Mouse (Mus musculus) T-helper 2 cell (primary cell): Measurements from ENCODE around the gene Reps2.

ENCODE experiments used
- in situ Hi-C: fragments of 300-600 bp; cut with MboI, MseI; formaldehyde crosslinking; loops from one replicate; pipeline ENCODE4 v1.15.1; 2025; ENCODE audit warnings: high pct_unique_total_duplicates

Gene Reps2

DNA sequence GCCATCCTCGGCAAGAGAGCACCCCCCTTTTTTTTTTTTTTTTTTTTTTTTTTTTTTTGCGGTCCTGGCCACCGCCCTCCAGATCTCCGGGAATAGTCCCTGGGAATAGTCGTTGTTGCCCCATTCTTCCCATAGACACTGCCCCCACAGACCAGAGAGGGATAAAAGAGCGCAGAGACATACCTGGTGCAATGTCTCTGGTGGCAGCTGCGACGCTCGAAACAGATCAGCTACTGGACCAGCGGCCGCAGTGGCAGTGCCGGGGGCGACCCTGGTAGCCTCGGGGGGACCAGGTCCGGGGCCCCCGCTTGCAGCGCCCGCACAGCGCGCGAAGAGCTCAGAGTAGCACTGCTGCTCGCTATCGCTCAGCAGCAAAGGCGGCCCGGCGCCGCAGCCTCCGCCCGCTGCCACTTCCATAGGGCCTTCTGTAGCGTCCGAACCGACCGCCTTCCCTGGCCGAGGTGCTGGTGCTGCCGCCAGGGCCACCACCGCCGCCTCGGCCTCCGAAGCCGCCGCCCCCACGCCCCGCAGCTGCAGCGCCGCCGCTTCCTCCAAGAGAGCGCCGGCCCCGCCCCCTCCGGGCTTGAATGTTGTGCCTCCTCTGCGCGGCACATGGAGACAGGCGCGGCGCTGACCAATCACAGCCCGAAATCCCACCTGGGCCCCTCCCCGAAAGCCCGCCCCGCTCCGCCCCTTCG is at the start of gene Reps2:
Gene Reps2 (minus strand): TSS at position 559 of the 698 bp plus-strand sequence.
- in situ Hi-C loops = no loop called here

- in situ Hi-C loops = no loop called here
These were observed 47.8 kb upstream of the Reps2 start for GRCm38 (mm10) chrX:162691272-162691671.

- in situ Hi-C loops = loop anchor here (10.0 kb wide), 1 partner anchor 1699 kb away; no protein-coding TSS in a partner anchor
These were observed 41.9 kb upstream of the Reps2 start for GRCm38 (mm10) chrX:162685394-162685793.

DNA sequence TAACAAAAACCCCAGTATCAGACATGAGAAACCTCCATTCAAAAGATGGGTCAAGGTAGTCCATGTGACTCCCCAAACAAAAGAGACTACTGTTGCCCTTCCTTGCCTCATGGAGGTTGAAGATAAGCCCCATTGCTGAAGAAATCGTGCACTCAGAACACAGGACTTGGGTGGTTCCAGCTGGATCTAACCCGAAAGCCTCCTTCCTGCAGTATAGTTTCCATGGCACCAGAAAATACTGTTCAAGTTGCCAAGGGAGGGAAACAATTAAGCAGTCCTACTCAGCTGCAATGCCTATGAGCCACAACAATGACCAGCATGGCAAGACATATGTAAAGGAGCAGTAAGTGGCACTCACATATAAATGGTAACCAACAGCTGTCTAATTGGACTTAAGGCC is 36.1 kb upstream of the Reps2 start:
- in situ Hi-C loops = no loop called here

GRCm38 (mm10) chrX:162678820-162679219 is 35.4 kb upstream of the Reps2 start:
- in situ Hi-C loops = no loop called here

GRCm38 (mm10) chrX:162666166-162666565 is 22.7 kb upstream of the Reps2 start:
- in situ Hi-C loops = no loop called here

DNA sequence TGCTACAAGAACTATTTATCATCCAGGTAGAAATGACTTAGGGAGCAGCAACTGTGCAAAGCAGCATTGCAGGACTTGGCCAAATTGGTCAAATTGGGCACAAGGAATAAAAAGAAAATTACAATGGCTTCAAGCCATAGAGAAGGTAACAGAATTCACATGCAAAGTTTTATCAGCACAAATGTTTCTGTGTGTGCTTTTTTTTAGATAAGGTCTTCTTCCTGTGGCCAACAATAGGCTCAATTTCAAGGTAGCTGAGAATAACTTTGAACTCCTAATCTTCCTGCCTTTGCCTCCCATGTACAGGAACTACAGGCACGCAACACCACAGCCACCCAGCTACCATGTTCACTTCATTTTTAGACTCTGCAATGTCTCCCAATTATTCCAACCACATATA is 16.7 kb upstream of the Reps2 start:
- in situ Hi-C loops = no loop called here

DNA sequence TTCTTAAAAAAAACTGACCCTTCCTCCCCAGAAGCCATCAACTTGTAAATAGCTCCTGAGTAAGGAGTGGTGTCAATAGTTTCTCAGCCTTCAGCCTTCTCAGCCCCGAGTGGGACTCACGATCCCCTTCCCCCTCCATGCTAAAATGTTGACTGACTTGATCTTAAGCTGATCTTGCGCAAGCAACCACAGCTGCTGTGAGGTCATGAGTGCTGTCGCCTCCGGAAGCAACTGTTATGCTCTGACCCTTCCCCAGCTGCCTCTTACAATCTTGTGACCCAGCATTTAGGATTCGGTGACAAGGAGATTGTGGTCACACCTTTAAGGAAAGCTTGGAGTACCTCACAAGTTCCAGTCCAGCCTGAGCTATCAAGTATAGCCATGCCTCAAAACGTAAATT is 10.1 kb upstream of the Reps2 start:
- in situ Hi-C loops = no loop called here

DNA sequence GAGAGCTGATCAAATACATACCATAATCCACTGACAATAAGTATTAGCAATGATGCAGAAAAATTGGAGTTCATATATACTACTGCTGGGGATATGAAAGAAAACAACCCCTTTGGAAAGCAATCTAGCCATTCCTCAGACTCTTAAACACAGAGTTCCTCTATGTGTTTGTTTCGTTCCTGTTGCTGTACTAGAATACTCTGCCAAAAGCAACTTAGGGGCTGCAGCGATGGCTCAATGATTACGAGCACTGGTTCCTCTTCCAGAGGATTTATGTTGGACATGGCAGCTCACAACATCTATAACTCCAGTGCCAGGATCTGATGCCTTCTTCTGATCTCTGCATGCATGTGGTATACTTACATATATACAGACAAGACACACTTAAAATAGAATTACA is 9.0 kb upstream of the Reps2 start:
- in situ Hi-C loops = no loop called here

- in situ Hi-C loops = no loop called here
These were observed 7.7 kb upstream of the Reps2 start for GRCm38 (mm10) chrX:162651125-162651524.

DNA sequence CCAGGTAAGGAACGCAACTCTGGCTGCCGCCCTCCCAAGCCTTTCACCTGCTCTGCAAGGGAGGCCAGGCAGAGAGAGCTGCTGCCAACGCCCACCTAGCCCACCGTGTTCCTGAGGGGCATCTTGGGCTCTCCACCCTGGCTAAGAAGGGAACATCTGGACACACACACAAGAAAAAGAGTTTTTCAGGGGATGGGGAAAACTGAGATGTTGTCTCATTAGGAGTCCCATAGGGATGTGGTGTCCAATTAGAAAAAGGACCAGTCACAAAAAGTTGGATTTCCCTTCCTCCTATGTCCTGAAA is 292 bp upstream of the Reps2 start:
- in situ Hi-C loops = no loop called here

- in situ Hi-C loops = no loop called here
These were observed 903 bp downstream of the Reps2 start for GRCm38 (mm10) chrX:162642402-162643090.

GRCm38 (mm10) chrX:162641764-162642163 is 1.7 kb downstream of the Reps2 start:
- in situ Hi-C loops = no loop called here

- in situ Hi-C loops = no loop called here
These were observed 8.3 kb downstream of the Reps2 start for GRCm38 (mm10) chrX:162635159-162635558.

DNA sequence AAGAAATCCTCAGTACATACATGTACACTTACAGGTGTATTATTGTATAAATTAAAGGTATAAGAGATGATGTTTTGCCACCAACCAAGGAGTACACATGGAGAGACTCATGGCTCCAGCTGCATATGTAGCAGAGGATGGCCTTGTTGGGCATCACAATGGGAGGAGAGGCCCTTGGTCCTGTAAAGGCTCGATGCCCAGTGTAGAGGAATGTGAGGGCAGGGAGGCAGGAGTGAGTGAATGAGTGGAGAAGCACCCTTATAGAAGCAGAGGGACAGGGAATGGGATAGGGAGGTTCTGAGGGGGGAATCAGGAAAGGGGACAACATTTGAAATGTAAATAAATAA is 21.4 kb downstream of the Reps2 start:
- in situ Hi-C loops = no loop called here

- in situ Hi-C loops = no loop called here
These were observed 22.0 kb downstream of the Reps2 start for GRCm38 (mm10) chrX:162621194-162622090.

DNA sequence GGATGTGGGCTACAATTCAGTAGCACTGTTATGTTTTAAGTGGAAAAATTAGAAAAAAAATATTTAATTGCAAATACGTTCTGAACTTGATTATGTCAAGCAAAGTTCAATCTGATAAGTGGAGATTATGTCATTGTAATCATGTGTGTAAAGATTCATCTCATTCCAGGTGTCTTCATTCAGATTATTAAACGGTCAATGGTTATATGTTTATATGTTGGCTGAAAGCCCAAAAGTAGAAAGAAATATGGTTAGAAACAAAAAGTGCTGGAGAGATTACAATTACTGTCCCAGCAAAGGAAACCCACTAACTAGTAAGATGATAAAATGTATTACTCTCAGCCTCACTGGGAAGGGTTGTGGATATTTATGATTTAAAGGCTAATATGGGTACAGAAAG is 23.7 kb downstream of the Reps2 start:
- in situ Hi-C loops = no loop called here

GRCm38 (mm10) chrX:162618547-162618946 is 24.9 kb downstream of the Reps2 start:
- in situ Hi-C loops = no loop called here

GRCm38 (mm10) chrX:162606113-162606512 is 37.3 kb downstream of the Reps2 start:
- in situ Hi-C loops = no loop called here

DNA sequence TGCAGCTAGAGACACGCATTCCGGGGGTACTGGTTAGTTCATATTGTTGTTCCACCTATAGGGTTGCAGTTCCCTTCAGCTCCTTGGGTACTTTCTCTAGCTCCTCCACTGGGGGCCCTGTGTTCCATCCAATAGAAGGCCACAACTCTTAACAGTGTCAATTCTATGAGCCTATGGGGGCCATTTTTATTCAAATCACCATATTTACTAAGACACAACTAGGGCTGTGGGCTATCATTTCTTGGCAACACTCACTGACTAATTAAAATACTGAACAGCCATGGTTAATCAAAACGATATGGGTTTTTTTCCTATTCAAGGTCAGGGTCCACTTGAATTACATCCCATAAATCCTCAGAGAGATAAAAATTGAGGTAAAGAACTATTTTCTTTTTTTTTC is 43.8 kb downstream of the Reps2 start:
- in situ Hi-C loops = no loop called here

- in situ Hi-C loops = no loop called here
These were observed 52.2 kb downstream of the Reps2 start for GRCm38 (mm10) chrX:162591005-162591801.
